Mouse (Mus musculus): ENCODE data around the gene Samd8. TPM values are rescaled to one million over a fixed set of nuclear protein-coding genes. Genes with fewer than 3 reads are reported as not detected.

Gene Samd8
- 9.0 and 9.4 TPM in 2 replicates for total RNA-seq (2017)

- peak; percentile 74 to 79 for ATAC-seq (replicated peaks in 1 of 2; ENCODE audit: insufficient read depth in 1 of 2, low FRiP score in 2 of 2, low TSS enrichment in 1 of 2, low read depth in 1 of 2, poor library complexity in 2 of 2, severe bottlenecking in 2 of 2)
These were observed at the start of gene Samd8 for GRCm38 (mm10) chr14:21750008-21750880. Gene Samd8 (plus strand): TSS chr14:21750531.

GRCm38 (mm10) chr14:21702691-21703090, 47.6 kb upstream of the Samd8 start:
- no peak for ATAC-seq (replicated peaks in 1 of 2; ENCODE audit: insufficient read depth in 1 of 2, low FRiP score in 2 of 2, low TSS enrichment in 1 of 2, low read depth in 1 of 2, poor library complexity in 2 of 2, severe bottlenecking in 2 of 2)

- ATAC-seq (replicated peaks in 1 of 2; ENCODE audit: insufficient read depth in 1 of 2, low FRiP score in 2 of 2, low TSS enrichment in 1 of 2, low read depth in 1 of 2, poor library complexity in 2 of 2, severe bottlenecking in 2 of 2): peak; percentile 15 to 35; a peak in 1 of 4 replicates
These were observed 47.1 kb upstream of the Samd8 start for GRCm38 (mm10) chr14:21703255-21703654.

- no peak for ATAC-seq (replicated peaks in 1 of 2; ENCODE audit: insufficient read depth in 1 of 2, low FRiP score in 2 of 2, low TSS enrichment in 1 of 2, low read depth in 1 of 2, poor library complexity in 2 of 2, severe bottlenecking in 2 of 2)
These were observed 44.9 kb upstream of the Samd8 start for GRCm38 (mm10) chr14:21705462-21705861.

GRCm38 (mm10) chr14:21706759-21707571, 43.4 kb upstream of the Samd8 start:
- ATAC-seq (replicated peaks in 1 of 2; ENCODE audit: insufficient read depth in 1 of 2, low FRiP score in 2 of 2, low TSS enrichment in 1 of 2, low read depth in 1 of 2, poor library complexity in 2 of 2, severe bottlenecking in 2 of 2): peak; percentile 89 to 95

GRCm38 (mm10) chr14:21709545-21709944, 40.8 kb upstream of the Samd8 start:
- ATAC-seq (replicated peaks in 1 of 2; ENCODE audit: insufficient read depth in 1 of 2, low FRiP score in 2 of 2, low TSS enrichment in 1 of 2, low read depth in 1 of 2, poor library complexity in 2 of 2, severe bottlenecking in 2 of 2): no peak

GRCm38 (mm10) chr14:21711231-21711630, 39.1 kb upstream of the Samd8 start:
- no peak for ATAC-seq (replicated peaks in 1 of 2; ENCODE audit: insufficient read depth in 1 of 2, low FRiP score in 2 of 2, low TSS enrichment in 1 of 2, low read depth in 1 of 2, poor library complexity in 2 of 2, severe bottlenecking in 2 of 2)

GRCm38 (mm10) chr14:21714486-21714885, 35.8 kb upstream of the Samd8 start, which contains the start of gene Dupd1:
Gene Dupd1 (minus strand): TSS chr14:21714576.
- ATAC-seq (replicated peaks in 1 of 2; ENCODE audit: insufficient read depth in 1 of 2, low FRiP score in 2 of 2, low TSS enrichment in 1 of 2, low read depth in 1 of 2, poor library complexity in 2 of 2, severe bottlenecking in 2 of 2): no peak

- no peak for ATAC-seq (replicated peaks in 1 of 2; ENCODE audit: insufficient read depth in 1 of 2, low FRiP score in 2 of 2, low TSS enrichment in 1 of 2, low read depth in 1 of 2, poor library complexity in 2 of 2, severe bottlenecking in 2 of 2)
These were observed 30.5 kb upstream of the Samd8 start for GRCm38 (mm10) chr14:21719646-21720383.

GRCm38 (mm10) chr14:21720430-21721205, 29.7 kb upstream of the Samd8 start:
- no peak for ATAC-seq (replicated peaks in 1 of 2; ENCODE audit: insufficient read depth in 1 of 2, low FRiP score in 2 of 2, low TSS enrichment in 1 of 2, low read depth in 1 of 2, poor library complexity in 2 of 2, severe bottlenecking in 2 of 2)

- no peak for ATAC-seq (replicated peaks in 1 of 2; ENCODE audit: insufficient read depth in 1 of 2, low FRiP score in 2 of 2, low TSS enrichment in 1 of 2, low read depth in 1 of 2, poor library complexity in 2 of 2, severe bottlenecking in 2 of 2)
These were observed 28.2 kb upstream of the Samd8 start for GRCm38 (mm10) chr14:21722021-21722698.

- ATAC-seq (replicated peaks in 1 of 2; ENCODE audit: insufficient read depth in 1 of 2, low FRiP score in 2 of 2, low TSS enrichment in 1 of 2, low read depth in 1 of 2, poor library complexity in 2 of 2, severe bottlenecking in 2 of 2): no peak
These were observed 21.1 kb upstream of the Samd8 start for GRCm38 (mm10) chr14:21729031-21729732.

- no peak for ATAC-seq (replicated peaks in 1 of 2; ENCODE audit: insufficient read depth in 1 of 2, low FRiP score in 2 of 2, low TSS enrichment in 1 of 2, low read depth in 1 of 2, poor library complexity in 2 of 2, severe bottlenecking in 2 of 2)
These were observed 20.4 kb upstream of the Samd8 start for GRCm38 (mm10) chr14:21729936-21730335.

- no peak for ATAC-seq (replicated peaks in 1 of 2; ENCODE audit: insufficient read depth in 1 of 2, low FRiP score in 2 of 2, low TSS enrichment in 1 of 2, low read depth in 1 of 2, poor library complexity in 2 of 2, severe bottlenecking in 2 of 2)
These were observed 17.0 kb upstream of the Samd8 start for GRCm38 (mm10) chr14:21733131-21733905.

- no peak for ATAC-seq (replicated peaks in 1 of 2; ENCODE audit: insufficient read depth in 1 of 2, low FRiP score in 2 of 2, low TSS enrichment in 1 of 2, low read depth in 1 of 2, poor library complexity in 2 of 2, severe bottlenecking in 2 of 2)
These were observed 10.0 kb upstream of the Samd8 start for GRCm38 (mm10) chr14:21740345-21740744.

Measured in hematopoietic stem cell, adult 5-6 weeks (primary cell).